Mouse (Mus musculus) testis, adult 2 months (tissue): ENCODE measurements around the gene Sin3a.
A peak's percentile ranks its signal among the peaks of the same experiment; 100 is the strongest.

Experiments
- CTCF ChIP-seq: fragments of 200-500 bp; IDR thresholded peaks from 2 replicates; pipeline ENCODE4 v1.5.1; 2012; ENCODE audit warnings: low read depth, mild to moderate bottlenecking, inconsistent platforms, low read length, moderate library complexity; ENCODE audit not compliant: control insufficient read depth, insufficient read depth, insufficient replicate concordance
- POLR2A ChIP-seq: fragments of 200-500 bp; IDR thresholded peaks from 2 replicates; pipeline ENCODE4 v1.6.1; 2012; ENCODE audit warnings: low read depth, mild to moderate bottlenecking, inconsistent platforms, low read length, moderate library complexity; ENCODE audit not compliant: control insufficient read depth

DNA sequence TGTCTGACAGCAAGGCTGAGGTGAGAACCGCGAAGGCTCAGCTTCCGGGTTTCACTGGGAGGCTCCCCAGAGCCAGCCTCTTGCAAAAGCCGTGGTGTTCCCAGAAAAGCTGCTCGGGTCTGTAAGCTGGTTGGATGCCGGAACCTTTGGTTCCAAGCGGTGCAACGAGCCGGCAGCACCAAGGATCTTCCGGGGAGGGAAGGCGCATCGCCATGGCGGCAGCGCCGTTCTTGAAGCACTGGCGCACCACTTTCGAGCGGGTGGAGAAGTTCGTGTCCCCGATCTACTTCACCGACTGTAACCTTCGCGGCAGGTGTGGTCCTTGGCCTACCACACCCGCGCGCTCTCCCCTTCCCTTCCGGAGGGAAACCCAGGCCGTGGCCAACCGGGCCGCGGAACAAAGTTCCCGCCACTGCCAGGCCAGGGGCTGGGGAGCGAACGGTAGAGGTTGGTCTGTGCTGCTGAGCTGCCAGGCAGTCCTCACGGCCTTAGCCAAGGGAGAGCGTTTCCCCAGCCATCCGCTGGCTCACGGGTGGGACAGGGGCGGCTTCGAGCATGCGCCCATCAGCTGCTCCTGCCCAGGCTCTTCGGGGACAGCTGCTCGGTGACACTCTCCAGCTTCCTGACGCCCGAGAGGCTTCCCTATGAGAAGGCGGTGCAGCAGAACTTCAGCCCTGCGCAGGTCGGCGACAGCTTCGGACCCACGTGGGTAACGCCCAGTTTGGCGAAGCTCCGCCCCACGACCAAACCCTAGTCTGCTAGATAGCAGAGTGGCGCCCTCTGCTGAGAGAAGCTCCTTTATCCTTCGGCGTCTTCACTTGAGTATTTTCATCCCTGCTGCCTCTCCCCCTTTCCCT, 59.0 kb downstream of the Sin3a start, which contains the start of gene Man2c1:
- peak; percentile 40; the same call in 1 of the 2 replicates for TF ChIP-seq CTCF
- TF ChIP-seq POLR2A: peak; percentile 88
